Mouse (Mus musculus) kidney, embryonic 15.5 days (tissue): ENCODE measurements at regions not wholly inside any gene's neighbourhood (a gene's known extent, or its start where the extent isn't known, plus 50 kb on each side); places are given as distances from the start of the nearest gene placed in this dataset.

ENCODE experiments used
- ATAC-seq: fragments of 200-750 bp; cut with Nextera tagmentation; replicated peaks from 2 replicates; pipeline ENCODE4 v1.8.0; 2017; ENCODE audit warnings: moderate TSS enrichment; ENCODE audit not compliant: low FRiP score
- H3K27ac ChIP-seq: fragments of 300-500 bp; sonication (generic); 2 replicates; pipeline ENCODE4 v1.5.1; 2015; ENCODE audit warnings: mild to moderate bottlenecking, inconsistent platforms
- H3K27me3 ChIP-seq: fragments of 300-500 bp; sonication (generic); 2 replicates; pipeline ENCODE4 v1.6.1; 2015; ENCODE audit warnings: inconsistent platforms
- H3K36me3 ChIP-seq: fragments of 300-500 bp; sonication (generic); 2 replicates; pipeline ENCODE4 v1.6.1; 2015; ENCODE audit warnings: inconsistent platforms
- H3K4me1 ChIP-seq: fragments of 300-500 bp; sonication (generic); 2 replicates; pipeline ENCODE4 v1.6.1; 2015; ENCODE audit warnings: inconsistent platforms
- H3K4me2 ChIP-seq: fragments of 300-500 bp; sonication (generic); 2 replicates; pipeline ENCODE4 v1.6.1; 2015; ENCODE audit warnings: moderate library complexity, mild to moderate bottlenecking, inconsistent platforms
- H3K4me3 ChIP-seq: fragments of 300-500 bp; sonication (generic); replicated peaks from 2 replicates; pipeline ENCODE4 v1.5.1; 2015; ENCODE audit warnings: mild to moderate bottlenecking, inconsistent platforms
- H3K9ac ChIP-seq: fragments of 300-500 bp; sonication (generic); 2 replicates; pipeline ENCODE4 v1.6.1; 2015; ENCODE audit warnings: mild to moderate bottlenecking, inconsistent platforms
- H3K9me3 ChIP-seq: fragments of 300-500 bp; sonication (generic); replicated peaks from 2 replicates; pipeline ENCODE4 v1.6.1; 2016; ENCODE audit warnings: inconsistent platforms
- WGBS: fragments of 180-500 bp; shearing (Covaris S2); methylation state at CpG from one replicate; pipeline ENCODE4 v1.1.7; 2015; ENCODE audit warnings: mixed read lengths; 5-methylcytosine and 5-hydroxymethylcytosine counted together

DNA sequence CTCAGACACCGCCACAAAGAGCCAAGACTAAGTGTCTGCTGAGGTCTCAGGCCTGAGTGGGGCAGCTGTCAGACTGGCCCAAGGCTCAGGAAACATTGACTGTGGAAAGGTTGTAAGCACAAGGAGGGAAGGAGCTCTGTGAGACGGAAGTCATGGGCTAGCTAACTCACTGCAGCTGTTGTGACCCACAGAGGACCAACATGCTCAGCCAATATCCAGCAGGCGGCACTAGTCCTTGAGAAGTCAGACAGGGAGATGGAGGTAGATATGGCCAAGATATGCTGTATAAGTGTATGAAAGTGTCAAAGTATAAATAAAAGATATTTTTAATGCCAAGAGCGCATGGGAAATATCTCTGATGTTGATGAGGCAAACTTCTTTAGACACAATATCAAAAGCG lies 378.1 kb downstream of the Matn1 start:
- Histone ChIP-seq H3K27me3 (no peaks in the 10 kb centered on the region), H3K4me3 (no peak overlapping the region), H3K9me3 (no peaks in the 10 kb centered on the region), H3K36me3 (no peaks in the 10 kb centered on the region), H3K9ac (no peak overlapping the region), H3K27ac (no peak overlapping the region), H3K4me2 (no peak overlapping the region), H3K4me1 (no peaks in the 10 kb centered on the region)
- no peak for ATAC-seq
- WGBS: 72% methylated on average over 5 of the region's 5 CpGs

DNA sequence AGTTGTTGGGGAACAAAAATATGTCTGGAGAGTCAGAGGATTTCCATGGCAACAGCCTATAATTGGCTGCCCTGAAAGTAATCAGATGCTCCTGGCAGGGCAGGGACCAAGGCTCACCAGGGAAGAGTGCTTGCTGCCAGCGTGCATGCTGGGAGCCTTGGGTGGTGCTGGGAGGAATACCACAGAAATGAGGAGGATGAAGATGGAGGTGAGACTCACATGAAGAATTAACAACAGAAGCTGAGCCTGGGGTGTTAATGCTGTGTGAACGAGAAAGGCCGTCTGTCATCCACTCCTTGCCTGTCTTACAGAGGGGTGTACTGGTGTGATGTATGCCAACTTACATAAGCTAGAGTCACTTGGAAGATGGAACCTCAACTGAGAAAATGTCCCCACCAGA lies 380.3 kb downstream of the Matn1 start:
- Histone ChIP-seq H3K4me3 (no peak overlapping the region), H3K27ac (no peak overlapping the region), H3K4me2 (no peak overlapping the region), H3K27me3 (no peaks in the 10 kb centered on the region), H3K9me3 (no peaks in the 10 kb centered on the region), H3K9ac (no peak overlapping the region), H3K4me1 (no peaks in the 10 kb centered on the region), H3K36me3 (no peaks in the 10 kb centered on the region)
- no peak for ATAC-seq
- 81% methylated on average over 3 of the region's 3 CpGs for WGBS

DNA sequence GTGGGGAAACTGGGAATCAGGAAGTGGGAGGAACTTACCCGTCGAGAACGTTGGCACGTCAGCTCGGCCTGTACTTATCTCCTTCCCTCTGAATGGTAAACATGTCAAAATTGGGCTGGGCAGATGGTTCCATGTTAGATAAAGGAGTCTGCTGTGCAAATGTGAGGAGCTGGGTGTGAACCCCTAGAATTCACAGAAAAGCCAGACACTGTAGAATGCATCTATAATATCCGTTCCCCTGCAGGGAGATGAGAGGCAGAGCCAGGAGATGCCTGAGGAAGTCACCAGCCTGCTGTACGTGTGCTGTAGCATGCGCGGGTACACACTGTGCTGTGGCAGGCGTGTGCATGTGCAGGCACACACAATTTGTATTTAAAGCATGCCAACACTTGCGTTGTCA lies 381.0 kb downstream of the Matn1 start:
- H3K4me3 ChIP-seq: no peak overlapping the region
- no peaks in the 10 kb centered on the region for H3K9me3 ChIP-seq
- 85% methylated on average over 11 of the region's 11 CpGs for WGBS
- no peak overlapping the region for H3K9ac ChIP-seq
- no peak overlapping the region for H3K4me2 ChIP-seq
- no peak for ATAC-seq
- H3K4me1 ChIP-seq: no peaks in the 10 kb centered on the region
- no peaks in the 10 kb centered on the region for H3K36me3 ChIP-seq
- H3K27me3 ChIP-seq: no peaks in the 10 kb centered on the region
- no peak overlapping the region for H3K27ac ChIP-seq

DNA sequence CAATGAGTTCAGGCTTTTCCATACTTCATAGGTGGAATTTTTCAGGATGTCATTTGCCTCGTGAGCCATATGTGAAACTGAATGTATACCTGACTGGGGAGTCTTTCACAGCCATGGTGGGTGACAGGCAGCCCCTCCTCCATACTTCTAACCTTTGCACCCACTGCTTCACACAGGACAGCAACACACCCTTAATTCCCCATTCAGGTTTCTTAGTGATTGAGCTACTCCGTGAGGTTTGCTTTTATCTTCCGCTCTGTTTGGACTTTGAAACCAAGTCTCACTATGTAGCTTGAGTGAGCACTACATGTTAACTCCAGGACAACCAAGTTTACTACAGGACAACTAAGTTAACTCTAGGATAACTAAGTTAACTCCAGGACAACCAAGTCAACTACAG lies 381.4 kb downstream of the Matn1 start:
- no peaks in the 10 kb centered on the region for H3K36me3 ChIP-seq

DNA sequence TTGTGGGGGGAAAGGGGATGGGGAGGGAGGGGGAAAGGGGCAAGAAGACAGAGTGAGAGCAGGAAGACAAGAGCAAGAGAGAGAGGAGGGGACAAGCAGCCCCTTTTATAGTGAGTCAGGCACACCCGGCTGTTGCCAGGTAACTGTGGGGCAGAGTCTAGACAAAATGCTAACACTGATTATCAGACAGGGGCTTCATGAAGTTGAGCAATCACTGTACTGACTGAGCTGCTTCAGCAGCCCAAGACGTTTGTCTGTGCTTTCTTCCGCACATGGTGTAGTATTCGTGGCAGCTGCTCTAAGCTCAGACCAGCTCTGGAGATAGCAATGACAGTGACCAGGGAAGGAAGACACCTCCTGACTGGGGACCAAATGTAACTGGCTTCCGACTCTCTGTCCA lies 385.2 kb downstream of the Matn1 start:
- H3K4me3 ChIP-seq: no peak overlapping the region
- no peaks in the 10 kb centered on the region for H3K27me3 ChIP-seq
- ATAC-seq: no peak
- H3K9ac ChIP-seq: no peak overlapping the region
- H3K4me2 ChIP-seq: no peak overlapping the region
- no peaks in the 10 kb centered on the region for H3K36me3 ChIP-seq
- H3K27ac ChIP-seq: no peak overlapping the region
- 59% methylated on average over 5 of the region's 5 CpGs for WGBS
- 0 out of 2 replicates have a peak, but pooled peaks cover under 1% of the 10 kb centered on the region for H3K4me1 ChIP-seq
- no peaks in the 10 kb centered on the region for H3K9me3 ChIP-seq

More for the DNA sequence above, 381.4 kb downstream of the Matn1 start:
- 88% methylated on average over 3 of the region's 3 CpGs for WGBS
- no peaks in the 10 kb centered on the region for H3K9me3 ChIP-seq
- no peak overlapping the region for H3K4me2 ChIP-seq
- no peaks in the 10 kb centered on the region for H3K4me1 ChIP-seq
- no peak overlapping the region for H3K4me3 ChIP-seq
- no peaks in the 10 kb centered on the region for H3K27me3 ChIP-seq
- H3K9ac ChIP-seq: no peak overlapping the region
- no peak overlapping the region for H3K27ac ChIP-seq
- no peak for ATAC-seq

DNA sequence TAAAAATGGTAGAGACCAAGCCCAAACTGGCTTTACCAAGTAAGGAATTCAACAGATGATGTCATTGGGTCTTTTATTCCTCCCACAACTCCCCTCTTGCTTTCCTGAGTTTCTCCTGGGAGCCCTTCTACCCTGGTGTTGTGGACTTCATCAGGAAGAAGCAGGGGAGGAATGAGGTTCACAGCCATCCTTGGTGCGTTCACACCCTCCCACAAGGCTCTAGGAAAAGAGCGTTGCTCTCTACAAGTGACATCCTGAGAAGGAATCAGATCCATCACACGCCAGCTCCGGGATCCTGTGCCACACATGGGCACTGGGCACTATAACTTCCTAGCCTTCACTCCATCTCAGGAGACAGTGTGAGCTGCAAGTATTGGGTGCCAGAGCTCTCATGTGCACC lies 387.5 kb downstream of the Matn1 start:
- 89% methylated on average over 4 of the region's 4 CpGs for WGBS

DNA sequence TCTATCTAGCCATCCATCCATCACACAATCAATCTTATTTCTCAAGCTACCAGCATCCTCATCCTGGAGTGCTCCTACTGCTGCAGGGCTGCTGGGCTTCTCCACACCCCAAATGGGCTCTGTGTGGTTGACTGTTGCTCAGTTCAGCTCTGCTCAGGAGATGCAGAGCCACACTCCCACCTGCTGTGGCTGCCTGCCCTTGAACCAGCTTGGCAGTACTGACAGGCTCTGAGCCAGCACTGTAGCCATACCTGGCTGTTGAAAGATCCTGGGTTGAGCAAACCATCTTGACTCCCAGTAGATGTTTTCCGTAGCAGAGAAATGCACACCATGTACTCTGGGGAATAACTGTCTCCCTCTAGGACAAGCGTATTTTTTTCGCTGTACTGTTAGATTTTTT lies 392.6 kb downstream of the Matn1 start:
- H3K4me3 ChIP-seq: no peak overlapping the region
- no peak overlapping the region for H3K9ac ChIP-seq
- ATAC-seq: no peak
- no peaks in the 10 kb centered on the region for H3K36me3 ChIP-seq
- no peaks in the 10 kb centered on the region for H3K9me3 ChIP-seq
- 0 out of 2 replicates have a peak, but pooled peaks cover 9% of the 10 kb centered on the region for H3K4me1 ChIP-seq
- H3K4me2 ChIP-seq: no peak overlapping the region
- no peak overlapping the region for H3K27ac ChIP-seq
- 76% methylated on average over 3 of the region's 3 CpGs for WGBS
- H3K27me3 ChIP-seq: peaks cover 8% of the 10 kb centered on the region; the same call in 1 of the 2 replicates

More for the DNA sequence above, 387.5 kb downstream of the Matn1 start:
- Histone ChIP-seq H3K9ac (no peak overlapping the region), H3K27me3 (no peaks in the 10 kb centered on the region; the same call in 1 of the 2 replicates), H3K9me3 (no peaks in the 10 kb centered on the region), H3K4me2 (no peak overlapping the region), H3K4me1 (0 out of 2 replicates have a peak, but pooled peaks cover 9% of the 10 kb centered on the region), H3K27ac (no peak overlapping the region), H3K36me3 (no peaks in the 10 kb centered on the region), H3K4me3 (no peak overlapping the region)
- ATAC-seq: no peak

DNA sequence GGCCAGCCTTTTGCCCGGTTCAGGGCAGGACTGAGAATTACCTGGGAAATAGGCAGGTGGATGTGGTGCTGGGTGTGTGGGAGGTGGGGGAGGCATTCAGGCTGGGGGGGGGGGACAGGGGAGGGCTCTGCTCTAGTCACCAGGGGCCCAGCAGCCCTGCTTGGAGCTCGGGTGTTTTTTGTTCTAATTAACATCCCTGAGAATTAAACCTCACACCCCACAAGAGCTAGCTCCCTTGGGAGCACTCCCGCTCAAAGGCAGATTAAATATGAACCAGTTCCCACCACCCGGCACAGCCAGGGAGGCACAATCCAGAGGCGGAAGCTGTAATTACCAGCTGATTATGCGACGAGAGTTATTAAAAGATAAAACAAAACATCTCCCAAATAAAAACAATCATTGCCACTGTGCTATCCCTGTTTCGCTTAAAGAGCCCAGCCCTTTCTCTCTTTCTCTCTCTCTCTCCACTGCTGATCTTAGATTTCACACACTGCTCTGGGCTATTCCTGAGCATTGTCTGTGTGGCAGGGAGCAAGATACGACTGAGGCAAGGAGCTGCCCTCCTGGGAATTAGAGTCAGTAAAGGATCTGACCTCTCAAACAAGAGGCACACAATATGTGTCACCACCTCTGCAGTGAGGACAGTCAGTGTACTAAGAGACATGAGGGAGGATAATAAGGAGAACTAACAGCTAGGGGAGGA lies 397.0 kb downstream of the Matn1 start:
- H3K27ac ChIP-seq: no peak overlapping the region
- peaks cover 12% of the 10 kb centered on the region; the same call in 1 of the 2 replicates for H3K27me3 ChIP-seq
- ATAC-seq: no peak
- WGBS: 34% methylated on average over 9 of the region's 9 CpGs
- no peak overlapping the region for H3K4me3 ChIP-seq
- no peak overlapping the region for H3K9ac ChIP-seq
- no peaks in the 10 kb centered on the region for H3K4me1 ChIP-seq
- no peak overlapping the region for H3K4me2 ChIP-seq
- H3K9me3 ChIP-seq: no peaks in the 10 kb centered on the region
- H3K36me3 ChIP-seq: no peaks in the 10 kb centered on the region

DNA sequence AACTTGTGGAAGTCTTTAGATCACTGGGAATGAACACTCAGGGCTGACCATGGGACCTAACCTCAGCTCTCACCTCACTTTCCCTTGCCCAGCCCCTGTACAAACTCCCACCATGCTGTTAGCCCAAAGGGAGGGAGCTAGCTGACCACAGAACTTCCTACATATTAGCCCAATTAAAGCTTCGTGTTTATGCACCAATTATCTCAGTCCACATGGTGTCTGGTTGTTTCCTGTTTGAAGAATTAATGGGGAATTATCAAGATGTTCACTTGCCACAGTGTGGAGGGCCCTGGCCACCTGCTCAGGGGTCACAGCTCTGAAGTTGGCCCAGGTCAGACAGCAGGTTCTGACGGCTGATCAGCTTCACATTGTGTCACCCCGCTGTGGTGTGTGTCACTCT lies 402.5 kb downstream of the Matn1 start:
- no peak for ATAC-seq
- Histone ChIP-seq H3K4me2 (no peak overlapping the region), H3K27ac (no peak overlapping the region), H3K36me3 (no peaks in the 10 kb centered on the region), H3K27me3 (peaks cover 14% of the 10 kb centered on the region), H3K4me1 (no peaks in the 10 kb centered on the region), H3K4me3 (no peak overlapping the region), H3K9ac (no peak overlapping the region), H3K9me3 (no peaks in the 10 kb centered on the region)
- WGBS: 65% methylated on average over 3 of the region's 3 CpGs

DNA sequence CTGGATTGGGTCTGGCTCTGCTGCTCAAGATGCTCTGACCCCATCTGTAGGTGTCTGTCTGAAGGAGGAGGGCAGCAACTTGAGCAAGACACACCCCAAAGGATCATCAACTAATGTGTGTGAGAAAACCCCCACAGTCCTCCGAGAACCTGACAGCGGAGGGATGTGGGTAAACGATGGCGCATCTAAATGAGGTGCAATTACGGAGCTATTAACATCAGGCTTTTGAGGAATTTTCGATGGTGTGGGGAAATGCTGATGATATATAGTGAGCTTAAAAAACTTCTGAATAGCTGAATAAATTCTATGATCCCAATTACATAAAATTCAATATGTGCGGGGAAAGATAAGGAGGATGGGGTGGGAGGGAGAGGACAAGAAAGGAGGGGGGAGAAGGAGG lies 406.1 kb downstream of the Matn1 start:
- no peak for ATAC-seq
- H3K36me3 ChIP-seq: no peaks in the 10 kb centered on the region
- peaks cover 14% of the 10 kb centered on the region for H3K27me3 ChIP-seq
- H3K9ac ChIP-seq: no peak overlapping the region
- H3K4me3 ChIP-seq: no peak overlapping the region
- H3K4me2 ChIP-seq: no peak overlapping the region
- no peak overlapping the region for H3K27ac ChIP-seq
- no peaks in the 10 kb centered on the region for H3K9me3 ChIP-seq
- WGBS: 19% methylated on average over 7 of the region's 7 CpGs
- H3K4me1 ChIP-seq: no peaks in the 10 kb centered on the region

DNA sequence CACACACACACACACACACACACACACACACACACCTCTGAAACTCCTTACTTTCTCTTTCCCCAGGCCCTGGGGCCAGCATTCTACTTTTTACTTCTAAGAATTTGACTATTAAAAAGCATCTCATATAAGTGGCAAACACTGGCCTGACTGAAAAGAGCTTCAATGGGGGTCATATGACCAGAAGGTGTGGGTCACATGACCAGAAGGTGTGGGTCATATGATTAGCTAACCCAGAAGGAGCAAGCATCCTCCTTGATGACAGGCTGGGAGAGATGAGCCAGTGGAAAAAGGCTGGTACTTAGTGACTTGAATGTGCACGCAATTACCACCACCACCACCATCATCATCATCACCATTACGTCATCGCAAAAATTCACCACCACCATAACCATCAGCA lies 410.7 kb downstream of the Matn1 start:
- H3K4me3 ChIP-seq: no peak overlapping the region
- no peaks in the 10 kb centered on the region for H3K9me3 ChIP-seq
- no peaks in the 10 kb centered on the region for H3K36me3 ChIP-seq
- H3K4me1 ChIP-seq: peaks cover 11% of the 10 kb centered on the region; the same call in 1 of the 2 replicates
- 97% methylated on average over 3 of the region's 3 CpGs for WGBS
- H3K4me2 ChIP-seq: no peak overlapping the region
- H3K27ac ChIP-seq: no peak overlapping the region
- H3K9ac ChIP-seq: no peak overlapping the region
- no peak for ATAC-seq
- H3K27me3 ChIP-seq: peaks cover 4% of the 10 kb centered on the region; the same call in 1 of the 2 replicates

DNA sequence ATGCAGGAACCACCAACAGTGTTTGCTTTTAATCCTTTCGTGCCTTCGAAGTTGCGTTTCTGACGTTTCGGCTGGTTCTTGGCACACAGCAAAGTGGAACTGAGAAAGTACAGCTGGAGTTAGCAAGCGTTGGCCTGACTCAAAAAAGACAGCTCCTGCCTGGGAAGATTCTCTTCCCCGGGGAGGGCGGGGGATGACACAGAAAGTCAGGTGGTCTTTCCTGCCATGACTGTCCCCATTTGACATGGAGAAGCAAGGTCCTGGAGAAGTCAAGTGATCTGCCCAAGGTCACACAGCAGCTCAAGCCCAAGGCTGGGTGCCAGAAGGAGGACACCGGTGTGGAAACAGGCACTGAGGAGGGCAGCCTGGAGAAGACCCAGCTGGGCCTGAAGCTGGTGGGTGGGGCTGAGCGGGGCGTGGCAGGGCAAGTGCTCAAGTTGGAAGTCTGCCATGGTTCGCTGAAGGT lies 411.4 kb downstream of the Matn1 start:
- no peak overlapping the region for H3K27ac ChIP-seq
- no peaks in the 10 kb centered on the region for H3K9me3 ChIP-seq
- 81% methylated on average over 12 of the region's 12 CpGs for WGBS
- no peak overlapping the region for H3K4me2 ChIP-seq
- no peak overlapping the region for H3K9ac ChIP-seq
- no peak for ATAC-seq
- H3K4me1 ChIP-seq: peaks cover 14% of the 10 kb centered on the region; the same call in 1 of the 2 replicates
- H3K36me3 ChIP-seq: no peaks in the 10 kb centered on the region
- H3K4me3 ChIP-seq: no peak overlapping the region
- H3K27me3 ChIP-seq: peaks cover 4% of the 10 kb centered on the region; the same call in 1 of the 2 replicates

DNA sequence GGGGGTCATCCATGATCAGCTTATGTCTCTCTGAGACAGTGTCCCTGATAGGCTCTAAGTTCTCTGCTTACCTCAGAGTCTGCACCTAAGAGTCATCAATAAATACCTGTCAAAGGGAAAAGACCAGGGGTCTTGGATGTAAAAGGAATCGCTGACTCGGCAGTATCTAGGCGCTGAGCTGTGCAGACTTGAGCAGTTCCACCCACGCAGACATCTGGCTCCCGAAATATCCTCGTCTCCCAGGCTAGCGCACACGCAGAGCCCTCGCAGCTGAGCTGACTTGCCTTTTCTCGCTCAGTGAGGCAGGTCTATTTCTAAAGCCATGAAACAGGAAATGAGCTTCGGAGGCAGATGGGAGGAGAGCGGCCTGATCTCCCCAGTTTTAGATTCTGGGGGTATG lies 412.1 kb downstream of the Matn1 start:
- peaks cover 4% of the 10 kb centered on the region; the same call in 1 of the 2 replicates for H3K27me3 ChIP-seq
- no peak for ATAC-seq
- H3K36me3 ChIP-seq: no peaks in the 10 kb centered on the region
- WGBS: 48% methylated on average over 12 of the region's 12 CpGs
- H3K4me2 ChIP-seq: no peak overlapping the region
- peaks cover 14% of the 10 kb centered on the region; the same call in 1 of the 2 replicates for H3K4me1 ChIP-seq
- H3K9me3 ChIP-seq: no peaks in the 10 kb centered on the region
- H3K9ac ChIP-seq: no peak overlapping the region
- H3K4me3 ChIP-seq: no peak overlapping the region
- no peak overlapping the region for H3K27ac ChIP-seq
